Mouse (Mus musculus): Measurements from ENCODE around the gene Sfrp2. TPM values are rescaled to one million over a fixed set of nuclear protein-coding genes. Genes with fewer than 3 reads are reported as not detected.

Gene Sfrp2
- polyA plus RNA-seq, 1 experiment = 0.26 TPM

DNA sequence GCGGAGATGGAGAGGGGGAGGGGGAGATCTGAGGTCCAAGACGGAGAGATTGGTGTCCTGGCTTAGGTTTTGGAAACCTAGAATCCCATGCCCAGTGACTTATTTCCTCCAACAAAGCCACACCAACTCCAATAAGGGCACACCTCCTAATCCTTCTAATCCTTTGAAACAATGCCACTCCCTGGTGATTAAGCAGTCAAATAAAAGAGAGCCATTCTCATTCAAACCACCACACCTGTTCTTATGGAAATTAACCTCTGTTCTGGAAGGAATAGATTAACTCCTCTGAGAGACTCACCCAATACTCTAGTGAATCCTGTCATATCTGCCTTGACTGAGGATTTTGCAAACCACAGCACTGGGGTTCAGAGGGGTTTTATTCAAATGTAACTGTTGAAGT lies 21.0 kb downstream of the Sfrp2 start:
- no peaks in the 10 kb centered on the region for H3K79me2 ChIP-seq (ENCODE audit: control insufficient read depth, insufficient read depth)
- H3ac ChIP-seq (ENCODE audit: control insufficient read depth, insufficient read length, low read depth) = no peak overlapping the region
- H3K4me3 ChIP-seq (ENCODE audit: insufficient read depth, poor library complexity, severe bottlenecking) = no peak overlapping the region
- TF ChIP-seq MYOD1 (IDR thresholded peaks at IDR 0.05; ENCODE audit: control insufficient read depth, insufficient read length, low read depth) = no peak
- H3K36me3 ChIP-seq (ENCODE audit: control insufficient read depth, insufficient read depth) = no peaks in the 10 kb centered on the region
- H3K79me3 ChIP-seq (ENCODE audit: low read depth) = no peaks in the 10 kb centered on the region
- no peaks in the 10 kb centered on the region for H3K27me3 ChIP-seq (ENCODE audit: control insufficient read depth, insufficient read depth, insufficient read length)

DNA sequence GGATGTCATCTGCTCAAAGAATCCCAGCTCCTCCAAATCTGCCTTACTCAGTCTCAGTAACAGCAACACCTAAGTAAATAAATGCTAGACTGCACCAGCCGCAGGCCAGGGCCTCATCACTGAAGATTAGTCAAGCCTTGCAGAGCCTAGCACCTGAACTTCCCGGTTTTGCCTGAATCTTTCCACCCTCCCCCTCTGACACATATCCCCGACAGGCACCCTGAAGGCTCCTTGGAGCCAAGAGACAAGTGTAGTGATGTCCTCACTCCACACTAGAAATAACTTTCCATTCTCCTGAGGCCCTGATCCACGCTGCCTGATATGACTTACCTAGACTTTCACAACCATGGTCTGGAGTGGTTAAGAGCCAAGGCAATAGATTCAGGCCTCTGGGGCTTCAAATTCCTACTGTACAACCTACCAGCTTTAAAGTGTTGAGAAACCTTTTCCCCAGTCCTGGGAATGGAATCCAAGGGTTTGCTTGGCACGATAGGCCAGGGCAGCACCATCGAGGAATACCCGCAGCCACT lies 21.7 kb downstream of the Sfrp2 start:
- Histone ChIP-seq H3K79me2 (ENCODE audit: control insufficient read depth, insufficient read depth) (no peaks in the 10 kb centered on the region), H3ac (ENCODE audit: control insufficient read depth, insufficient read length, low read depth) (no peak overlapping the region), H3K79me3 (ENCODE audit: low read depth) (no peaks in the 10 kb centered on the region), H3K27me3 (ENCODE audit: control insufficient read depth, insufficient read depth, insufficient read length) (no peaks in the 10 kb centered on the region), H3K36me3 (ENCODE audit: control insufficient read depth, insufficient read depth) (no peaks in the 10 kb centered on the region), H3K4me3 (ENCODE audit: insufficient read depth, poor library complexity, severe bottlenecking) (no peak overlapping the region)
- no peak for TF ChIP-seq CEBPB (IDR thresholded peaks at IDR 0.05; ENCODE audit: low read depth)
- TF ChIP-seq FOSL1 (IDR thresholded peaks at IDR 0.05; ENCODE audit: insufficient read depth, low read length, poor library complexity, severe bottlenecking) = no peak
- no peak for TF ChIP-seq CTCF (IDR thresholded peaks at IDR 0.05; ENCODE audit: control insufficient read depth, insufficient read depth, insufficient read length)
- TF ChIP-seq MAX (IDR thresholded peaks at IDR 0.05) = no peak
- TF ChIP-seq USF1 (IDR thresholded peaks at IDR 0.05; ENCODE audit: low read depth) = no peak
- TF ChIP-seq MYOG (IDR thresholded peaks at IDR 0.05; ENCODE audit: control insufficient read depth, extremely low read depth, insufficient read length) = no peak
- no peak for TF ChIP-seq MYOD1 (IDR thresholded peaks at IDR 0.05; ENCODE audit: control insufficient read depth, insufficient read length, low read depth)

DNA sequence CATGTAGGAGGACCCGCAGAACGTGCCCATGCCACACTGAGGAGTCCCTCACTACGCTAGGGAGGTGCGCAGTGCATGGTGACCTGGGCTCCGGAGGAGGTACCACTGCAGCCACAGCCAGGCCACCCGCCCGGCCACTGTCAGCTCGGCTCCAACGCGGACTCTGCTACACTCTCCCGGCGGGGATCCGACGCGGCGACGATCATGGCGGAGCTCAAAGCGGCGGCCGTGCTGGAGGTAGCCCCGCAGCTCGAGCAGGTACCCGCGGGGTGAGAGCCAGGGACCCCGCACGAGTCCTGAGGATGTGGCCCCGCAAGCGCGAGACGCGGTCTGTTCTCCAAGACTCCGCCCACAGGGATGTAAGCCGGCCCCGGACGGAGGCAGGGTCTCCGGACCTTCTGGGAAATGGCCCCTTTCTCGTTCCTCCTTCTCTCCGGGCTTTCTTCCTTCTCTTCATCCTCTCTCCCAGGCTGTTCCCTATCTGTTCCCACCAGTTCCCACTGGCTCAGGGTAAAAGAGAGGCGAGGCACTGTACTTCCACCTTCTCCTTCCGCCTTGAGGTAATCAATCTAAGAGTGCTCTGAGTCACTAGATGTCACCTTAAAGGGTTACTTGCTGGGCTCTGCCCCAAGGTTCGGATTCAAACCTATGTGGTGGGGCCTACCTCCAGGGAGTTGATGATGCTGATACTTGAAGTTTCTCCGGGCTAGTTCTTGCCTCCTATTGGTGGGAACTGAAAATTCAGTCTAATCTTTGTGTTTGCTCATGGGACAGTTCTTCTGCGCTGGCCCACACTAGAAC lies 23.7 kb downstream of the Sfrp2 start:
- H3ac ChIP-seq (ENCODE audit: control insufficient read depth, insufficient read length, low read depth) = no peak overlapping the region
- H3K79me3 ChIP-seq (ENCODE audit: low read depth) = no peaks in the 10 kb centered on the region
- no peaks in the 10 kb centered on the region for H3K36me3 ChIP-seq (ENCODE audit: control insufficient read depth, insufficient read depth)
- TF ChIP-seq FOSL1 (IDR thresholded peaks at IDR 0.05; ENCODE audit: insufficient read depth, low read length, poor library complexity, severe bottlenecking) (no peak), USF1 (IDR thresholded peaks at IDR 0.05; ENCODE audit: low read depth) (no peak), MYOG (IDR thresholded peaks at IDR 0.05; ENCODE audit: control insufficient read depth, extremely low read depth, insufficient read length) (no peak), MAX (IDR thresholded peaks at IDR 0.05) (no peak), CEBPB (IDR thresholded peaks at IDR 0.05; ENCODE audit: low read depth) (no peak), CTCF (IDR thresholded peaks at IDR 0.05; ENCODE audit: control insufficient read depth, insufficient read depth, insufficient read length) (no peak), MYOD1 (IDR thresholded peaks at IDR 0.05; ENCODE audit: control insufficient read depth, insufficient read length, low read depth) (no peak)
- H3K4me3 ChIP-seq (ENCODE audit: insufficient read depth, poor library complexity, severe bottlenecking) = no peak overlapping the region
- peaks cover 3% of the 10 kb centered on the region for H3K27me3 ChIP-seq (ENCODE audit: control insufficient read depth, insufficient read depth, insufficient read length)
- H3K79me2 ChIP-seq (ENCODE audit: control insufficient read depth, insufficient read depth) = no peaks in the 10 kb centered on the region

DNA sequence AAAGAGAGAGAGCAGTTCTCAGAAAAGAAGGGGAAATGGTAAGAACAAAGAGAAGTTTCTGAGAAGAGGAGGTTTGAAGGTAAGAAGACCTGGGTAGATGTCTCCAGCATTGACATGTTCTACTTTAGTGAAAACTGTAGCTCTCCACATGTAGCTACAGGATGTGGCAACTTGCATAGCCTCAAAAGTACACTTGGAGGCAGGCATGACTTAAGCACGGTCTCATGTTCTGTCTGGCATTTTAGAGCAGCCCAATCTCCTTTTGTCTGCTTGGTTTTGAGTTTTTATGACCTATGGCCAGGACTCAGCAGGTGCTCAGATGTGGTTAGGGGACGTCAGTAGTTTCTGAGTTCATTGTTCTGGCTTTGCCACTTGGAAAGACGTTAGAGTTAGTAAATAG lies 25.3 kb downstream of the Sfrp2 start:
- Histone ChIP-seq H3K79me2 (ENCODE audit: control insufficient read depth, insufficient read depth) (no peaks in the 10 kb centered on the region), H3K27me3 (ENCODE audit: control insufficient read depth, insufficient read depth, insufficient read length) (peaks cover 3% of the 10 kb centered on the region), H3ac (ENCODE audit: control insufficient read depth, insufficient read length, low read depth) (no peak overlapping the region), H3K36me3 (ENCODE audit: control insufficient read depth, insufficient read depth) (no peaks in the 10 kb centered on the region), H3K4me3 (ENCODE audit: insufficient read depth, poor library complexity, severe bottlenecking) (no peak overlapping the region), H3K79me3 (ENCODE audit: low read depth) (no peaks in the 10 kb centered on the region)
- TF ChIP-seq MYOG (IDR thresholded peaks at IDR 0.05; ENCODE audit: control insufficient read depth, extremely low read depth, insufficient read length) (no peak), CTCF (IDR thresholded peaks at IDR 0.05; ENCODE audit: control insufficient read depth, insufficient read depth, insufficient read length) (no peak), USF1 (IDR thresholded peaks at IDR 0.05; ENCODE audit: low read depth) (no peak), FOSL1 (IDR thresholded peaks at IDR 0.05; ENCODE audit: insufficient read depth, low read length, poor library complexity, severe bottlenecking) (no peak)

DNA sequence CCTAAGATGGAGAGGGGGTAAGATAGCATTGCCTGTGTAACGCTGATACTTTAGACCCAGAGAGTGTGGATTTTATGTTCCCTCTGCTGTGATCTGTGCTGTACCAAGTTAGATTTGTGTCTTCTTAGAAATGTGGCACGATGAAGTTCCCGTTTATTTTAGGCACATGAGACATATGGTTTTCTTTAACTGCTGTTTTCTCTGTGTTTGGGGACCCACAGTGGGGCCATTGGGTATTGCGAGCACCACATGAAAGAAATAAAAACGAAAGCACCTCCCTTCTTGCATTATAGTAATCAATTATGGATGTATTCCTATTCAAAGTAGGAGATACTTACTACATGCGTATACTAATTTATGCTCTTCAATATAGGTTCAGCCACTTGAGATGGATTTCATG lies 31.0 kb downstream of the Sfrp2 start:
- Histone ChIP-seq H3K36me3 (ENCODE audit: control insufficient read depth, insufficient read depth) (no peaks in the 10 kb centered on the region), H3K27me3 (ENCODE audit: control insufficient read depth, insufficient read depth, insufficient read length) (peaks cover 3% of the 10 kb centered on the region), H3ac (ENCODE audit: control insufficient read depth, insufficient read length, low read depth) (no peak overlapping the region), H3K79me2 (ENCODE audit: control insufficient read depth, insufficient read depth) (no peaks in the 10 kb centered on the region), H3K79me3 (ENCODE audit: low read depth) (no peaks in the 10 kb centered on the region), H3K4me3 (ENCODE audit: insufficient read depth, poor library complexity, severe bottlenecking) (no peak overlapping the region)
- TF ChIP-seq MYOG (IDR thresholded peaks at IDR 0.05; ENCODE audit: control insufficient read depth, extremely low read depth, insufficient read length) (no peak), CTCF (IDR thresholded peaks at IDR 0.05; ENCODE audit: control insufficient read depth, insufficient read depth, insufficient read length) (no peak), USF1 (IDR thresholded peaks at IDR 0.05; ENCODE audit: low read depth) (no peak), CEBPB (IDR thresholded peaks at IDR 0.05; ENCODE audit: low read depth) (no peak), MAX (IDR thresholded peaks at IDR 0.05) (no peak)

DNA sequence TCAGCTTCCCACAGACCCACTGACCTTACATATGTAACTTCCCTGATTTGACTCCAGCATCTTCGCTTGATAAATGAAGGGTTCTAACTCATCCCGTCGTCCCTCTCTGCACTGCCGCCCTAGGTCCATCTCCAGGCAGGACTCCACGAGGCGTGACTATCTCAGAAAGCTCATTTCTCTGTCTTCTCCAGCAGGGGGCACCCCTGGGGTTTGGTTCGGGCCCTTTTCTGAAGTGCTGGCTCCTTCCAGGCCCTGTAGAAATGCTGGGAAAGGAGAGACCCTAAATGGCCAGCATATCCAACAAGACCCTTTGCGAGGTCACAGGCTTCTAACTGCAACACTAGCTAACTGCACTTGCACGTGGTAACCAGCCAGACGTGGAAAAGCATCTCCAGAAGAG lies 31.7 kb downstream of the Sfrp2 start:
- Histone ChIP-seq H3K79me3 (ENCODE audit: low read depth) (no peaks in the 10 kb centered on the region), H3K27me3 (ENCODE audit: control insufficient read depth, insufficient read depth, insufficient read length) (peaks cover 3% of the 10 kb centered on the region), H3K36me3 (ENCODE audit: control insufficient read depth, insufficient read depth) (no peaks in the 10 kb centered on the region), H3K4me3 (ENCODE audit: insufficient read depth, poor library complexity, severe bottlenecking) (no peak overlapping the region), H3K79me2 (ENCODE audit: control insufficient read depth, insufficient read depth) (no peaks in the 10 kb centered on the region), H3ac (ENCODE audit: control insufficient read depth, insufficient read length, low read depth) (no peak overlapping the region)
- TF ChIP-seq MAX (IDR thresholded peaks at IDR 0.05) (no peak), CTCF (IDR thresholded peaks at IDR 0.05; ENCODE audit: control insufficient read depth, insufficient read depth, insufficient read length) (peak; percentile 6), MYOG (IDR thresholded peaks at IDR 0.05; ENCODE audit: control insufficient read depth, extremely low read depth, insufficient read length) (no peak)

Measured in C2C12 (cell line).